Mouse (Mus musculus) ES-E14 (cell line): ENCODE measurements around the gene Myo1c. TPM values are rescaled to one million over a fixed set of nuclear protein-coding genes. Genes with fewer than 3 reads are reported as not detected.
A peak's percentile ranks its signal among the peaks of the same experiment; 100 is the strongest.

Experiments used
- DNase-seq: peaks from one replicate; pipeline ENCODE4 v3.0.0-alpha.2; 2013; ENCODE audit warnings: low read depth, low spot score
- H3K27ac ChIP-seq: 2 replicates; pipeline ENCODE4 v1.5.1; 2012; ENCODE audit warnings: low read depth, mild to moderate bottlenecking, low read length, moderate library complexity, mixed read lengths; ENCODE audit not compliant: poor library complexity, insufficient read depth, severe bottlenecking
- H3K36me3 ChIP-seq: 2 replicates; pipeline ENCODE4 v1.6.1; 2012; ENCODE audit warnings: mild to moderate bottlenecking, low read length, moderate library complexity, mixed read lengths; ENCODE audit not compliant: control insufficient read depth, poor library complexity, insufficient read depth, severe bottlenecking
- H3K4me1 ChIP-seq, 2 experiments: fragments of 150-350 bp in 1 of 2; sonication (generic) in 1 of 2; 2 replicates each; pipeline ENCODE4 v1.6.1; 2012; ENCODE audit warnings: low read length in 2 of 2, mild to moderate bottlenecking in 1 of 2, mixed read lengths in 1 of 2; ENCODE audit not compliant: control insufficient read depth in 2 of 2, insufficient read depth in 2 of 2, poor library complexity in 1 of 2
- H3K4me3 ChIP-seq, 2 experiments: fragments of 150-350 bp in 1 of 2; sonication (generic) in 1 of 2; 2 replicates each; pipeline ENCODE4 v1.5.1; 2012; ENCODE audit warnings: low read length in 2 of 2, low read depth in 1 of 2, mild to moderate bottlenecking in 1 of 2, mixed read lengths in 1 of 2; ENCODE audit not compliant: insufficient read depth in 1 of 2, poor library complexity in 1 of 2, severe bottlenecking in 1 of 2
- H3K9ac ChIP-seq: 2 replicates; pipeline ENCODE4 v1.6.1; 2012; ENCODE audit warnings: low read depth, mild to moderate bottlenecking, low read length, mixed read lengths; ENCODE audit not compliant: poor library complexity, insufficient read depth, severe bottlenecking
- H3K9me3 ChIP-seq: fragments of 150-350 bp; sonication (generic); 2 replicates; pipeline ENCODE4 v1.6.1; 2012; ENCODE audit warnings: low read depth, mild to moderate bottlenecking, low read length; ENCODE audit not compliant: control insufficient read depth, insufficient read depth
- CHD2 ChIP-seq: IDR thresholded peaks from 2 replicates; pipeline ENCODE4 v1.6.1; 2014; ENCODE audit warnings: mild to moderate bottlenecking, low read depth, low read length, inconsistent platforms
- HCFC1 ChIP-seq: IDR thresholded peaks from 2 replicates; pipeline ENCODE4 v1.6.1; 2012; ENCODE audit warnings: low read length, inconsistent platforms, borderline replicate concordance; ENCODE audit not compliant: insufficient read depth
- MAFK ChIP-seq: IDR thresholded peaks from 2 replicates; pipeline ENCODE4 v1.6.1; 2014; ENCODE audit warnings: mild to moderate bottlenecking, low read depth, low read length, inconsistent platforms; ENCODE audit not compliant: insufficient read depth
- ZC3H11A ChIP-seq: IDR thresholded peaks from 2 replicates; pipeline ENCODE4 v1.6.1; 2012; ENCODE audit warnings: low read depth, mild to moderate bottlenecking, inconsistent platforms, low read length, borderline replicate concordance
- ZNF384 ChIP-seq: IDR thresholded peaks from 2 replicates; pipeline ENCODE4 v1.6.1; 2012; ENCODE audit warnings: low read depth, low read length, inconsistent platforms
- in situ Hi-C, 2 experiments: fragments of 600-800 bp; cut with MboI; formaldehyde crosslinking; loops; one replicate each; pipeline ENCODE4 v1.15.1; 2025; ENCODE audit warnings: low sequenced_read_pairs in 2 of 2, inconsistent platforms in 1 of 2; ENCODE audit not compliant: unreplicated experiment in 2 of 2
- total RNA-seq: library from RNA; depleted of rRNA; stranded (reverse); fragments of 300-350 nt; gene quantifications from 2 replicates; pipeline ENCODE4 v1.2.3, GENCODE M21; 2012; rRNA removed

Gene Myo1c
- total RNA-seq = 62.8 and 62.9 TPM in 2 replicates

- H3K4me3 ChIP-seq = peak within 1 kb of the TSS; percentile 82 to 90
- H3K27ac ChIP-seq = no peak within 1 kb of the TSS
- TF ChIP-seq MAFK (no peak), HCFC1 (no peak), ZNF384 (no peak), CHD2 (no peak), ZC3H11A (no peak)
- no peak for DNase-seq
- no peaks in the 10 kb centered on the region for H3K9me3 ChIP-seq
- H3K4me1 ChIP-seq = peaks cover 8 to 19% of the 10 kb centered on the region in 2 experiments; a peak in 3 of 4 replicates
- peak within 1 kb of the TSS; percentile 80 for H3K9ac ChIP-seq
- in situ Hi-C loops = no loop called here
- peaks cover 2% of the 10 kb centered on the region; the same call in 1 of the 2 replicates for H3K36me3 ChIP-seq
Measured at GRCm38 (mm10) chr11:75650311-75650710, at the start of gene Myo1c. Myo1c (plus strand) TSS chr11:75650504.

DNA sequence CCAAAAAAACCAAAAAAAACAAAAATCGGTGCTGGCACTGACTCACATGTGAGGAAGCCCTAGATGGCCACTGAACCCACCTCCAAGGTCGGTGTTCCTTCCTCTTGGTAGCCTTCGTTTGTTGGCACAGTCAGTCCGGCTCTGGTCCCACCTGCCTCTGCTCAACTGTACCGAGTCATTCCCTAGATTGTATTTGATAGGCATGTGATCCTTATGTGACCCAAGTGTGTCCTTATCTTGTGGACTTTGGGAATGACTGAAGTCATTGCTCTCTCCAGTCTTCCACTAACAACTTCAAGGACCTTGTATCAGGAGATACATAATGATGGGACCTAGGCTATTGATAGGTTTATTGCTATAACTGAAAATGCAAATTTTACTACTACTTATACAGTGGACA lies 45.5 kb upstream of the Myo1c start:
- no peaks in the 10 kb centered on the region for H3K9me3 ChIP-seq
- no peak overlapping the region for H3K4me3 ChIP-seq
- peaks cover 13% of the 10 kb centered on the region; the same call in 1 of the 2 replicates for H3K36me3 ChIP-seq
- DNase-seq = no peak
- in situ Hi-C loops = no loop called here
- peaks cover 9 to 12% of the 10 kb centered on the region in 2 experiments for H3K4me1 ChIP-seq
- no peak overlapping the region for H3K9ac ChIP-seq
- H3K27ac ChIP-seq = no peak overlapping the region
- no peak for TF ChIP-seq HCFC1
- TF ChIP-seq CHD2 = no peak
- TF ChIP-seq ZC3H11A = no peak
- no peak for TF ChIP-seq MAFK
- no peak for TF ChIP-seq ZNF384

- Histone ChIP-seq H3K4me3 (no peak overlapping the region), H3K9me3 (no peaks in the 10 kb centered on the region), H3K9ac (no peak overlapping the region), H3K27ac (peak overlapping the region; percentile 66; the same call in 1 of the 2 replicates), H3K36me3 (peaks cover 13% of the 10 kb centered on the region; the same call in 1 of the 2 replicates), H3K4me1 (peaks cover 9 to 14% of the 10 kb centered on the region in 2 experiments)
- in situ Hi-C loops = no loop called here
- no peak for DNase-seq
- TF ChIP-seq ZC3H11A (no peak), MAFK (no peak), HCFC1 (no peak), ZNF384 (no peak), CHD2 (no peak)
Measured at GRCm38 (mm10) chr11:75605318-75605717, 45.0 kb upstream of the Myo1c start.

GRCm38 (mm10) chr11:75608776-75609175 lies 41.5 kb upstream of the Myo1c start:
- H3K27ac ChIP-seq = no peak overlapping the region
- peaks cover 9 to 14% of the 10 kb centered on the region in 2 experiments for H3K4me1 ChIP-seq
- DNase-seq = no peak
- H3K9ac ChIP-seq = no peak overlapping the region
- peaks cover 3% of the 10 kb centered on the region for H3K36me3 ChIP-seq
- no peak overlapping the region for H3K4me3 ChIP-seq
- in situ Hi-C loops = no loop called here
- H3K9me3 ChIP-seq = no peaks in the 10 kb centered on the region
- no peak for TF ChIP-seq HCFC1
- no peak for TF ChIP-seq ZNF384
- no peak for TF ChIP-seq MAFK
- TF ChIP-seq ZC3H11A = no peak
- TF ChIP-seq CHD2 = no peak
